In genomic region chr6:99610454-99611427, GRCm38 (mm10) we compare ENCODE assay signal across 10 mouse cellular contexts. TPM values are rescaled to one million over a fixed set of nuclear protein-coding genes. Genes with fewer than 3 reads are reported as not detected.
A peak's percentile ranks its signal among the peaks of the same experiment; 100 is the strongest.
DNase-seq lines count a peak whose midpoint lies in the region; ATAC-seq lines count a peak whose summit lies in the region.
"Had no signal": no experiment of that assay in that cellular context is flagged by ENCODE, and none has a peak within 500 bp of the region (broad histone marks: within the 10 kb centered on the region; RNA-seq: fewer than 3 reads in every experiment).

No protein-coding gene starts in this region.

- no peak for ATAC-seq in heart, embryonic 12.5 days (ENCODE audit: insufficient number of reproducible peaks, low FRiP score)
- peak; percentile 56; the same call in 1 of the 2 replicates for ATAC-seq in lung, embryonic 16.5 days (ENCODE audit: low read depth)
- ATAC-seq in erythroid progenitor cell, adult 5-6 weeks (replicated peaks; ENCODE audit: low FRiP score, poor library complexity, severe bottlenecking): no peak
- ATAC-seq: inflammation-experienced regulatory T-cells, adult 6 months had no signal

- peaks cover 26% of the 10 kb centered on the region for H3K4me1 ChIP-seq in heart, embryonic 12.5 days (replicated peaks)
- peaks cover 9% of the 10 kb centered on the region for H3K4me1 ChIP-seq in lung, embryonic 16.5 days (replicated peaks; ENCODE audit: control insufficient read depth, insufficient read depth, low read length)
- H3K4me1 ChIP-seq: megakaryocyte, embryonic 14.5 days had no signal

- no peak overlapping the region for H3K27ac ChIP-seq in heart, embryonic 12.5 days (ENCODE audit: poor library complexity, severe bottlenecking)
- H3K27ac ChIP-seq in lung, embryonic 16.5 days (ENCODE audit: low read length): no peak overlapping the region

- no peaks in the 10 kb centered on the region for H3K36me3 ChIP-seq in heart, embryonic 12.5 days
- H3K36me3 ChIP-seq in lung, embryonic 16.5 days (ENCODE audit: control insufficient read depth, insufficient read depth, low read length): no peaks in the 10 kb centered on the region

- H3K27me3 ChIP-seq in heart, embryonic 12.5 days (replicated peaks): 0 out of 2 replicates have a peak, but pooled peaks cover 8% of the 10 kb centered on the region
- no peaks in the 10 kb centered on the region for H3K27me3 ChIP-seq in lung, embryonic 16.5 days (ENCODE audit: control insufficient read depth, insufficient read depth, low read depth, low read length)

- H3K4me2 ChIP-seq in heart, embryonic 12.5 days: peak overlapping the region; percentile 34
- peak overlapping the region; percentile 4 for H3K4me2 ChIP-seq in lung, embryonic 16.5 days (ENCODE audit: low read depth, low read length)

- peak; percentile 34 to 35 for DNase-seq in spleen, postnatal 36 days (ENCODE audit: low spot score in 2 of 2)
- DNase-seq in spleen, postnatal 10 days (ENCODE audit: low spot score in 2 of 2): no peak
- DNase-seq in thymus, postnatal 36 days: peak; percentile 38 to 48
- no peak for DNase-seq in adrenal gland, postnatal 4 days (ENCODE audit: low spot score in 2 of 2)
- no peak for DNase-seq in cerebellum, postnatal 25 days

- 45% methylated on average over 14 of the region's 14 CpGs for WGBS in heart, embryonic 12.5 days
- 23% methylated on average over 14 of the region's 14 CpGs for WGBS in lung, embryonic 16.5 days

- no peak overlapping the region for H3K4me3 ChIP-seq in heart, embryonic 12.5 days
- no peak overlapping the region for H3K4me3 ChIP-seq in lung, embryonic 16.5 days (ENCODE audit: low read length)
- H3K4me3 ChIP-seq: megakaryocyte, embryonic 14.5 days had no signal

- H3K9me3 ChIP-seq in heart, embryonic 12.5 days (replicated peaks): no peaks in the 10 kb centered on the region
- no peaks in the 10 kb centered on the region for H3K9me3 ChIP-seq in lung, embryonic 16.5 days (ENCODE audit: control insufficient read depth, low read length)
- H3K9me3 ChIP-seq: megakaryocyte, embryonic 14.5 days had no signal

- no peak overlapping the region for H3K9ac ChIP-seq in heart, embryonic 12.5 days
- H3K9ac ChIP-seq in lung, embryonic 16.5 days (ENCODE audit: low read length): no peak overlapping the region

RNA-seq across cellular contexts. Expression of gene Eif4e3, which starts 55.8 kb away (rescaled TPM):
- 5.6 and 5.7 TPM in 2 replicates for polyA plus RNA-seq in heart, embryonic 12.5 days (2016; fragmentation: Nextera tagmentation; extraction: Ambion mirVana)
- polyA plus RNA-seq in lung, embryonic 16.5 days (2015; fragmentation: Nextera tagmentation; extraction: Ambion mirVana): 26.1 and 26.3 TPM in 2 replicates
- 10 to 100 TPM; 13.6 to 15.4 TPM for total RNA-seq in adrenal gland, postnatal 4 days (2021)
- 8.8 and 11.5 TPM in 2 replicates for total RNA-seq in erythroid progenitor cell, adult 5-6 weeks (2015; ENCODE audit: low replicate concordance)
- total RNA-seq in erythroid progenitor cell, adult 5-6 weeks (2017; ENCODE audit: low replicate concordance): 2.7 and 5.3 TPM in 2 replicates

RNA-seq across cellular contexts. Expression of gene Gm20696, which starts 55.9 kb away (rescaled TPM):
- 2.6 and 2.7 TPM in 2 replicates for polyA plus RNA-seq in heart, embryonic 12.5 days (2016; fragmentation: Nextera tagmentation; extraction: Ambion mirVana)
- 2.3 and 2.5 TPM in 2 replicates for polyA plus RNA-seq in lung, embryonic 16.5 days (2015; fragmentation: Nextera tagmentation; extraction: Ambion mirVana)
- 1 to 10 TPM; 6.2 to 6.8 TPM for total RNA-seq in adrenal gland, postnatal 4 days (2021)
- total RNA-seq in erythroid progenitor cell, adult 5-6 weeks (2015; ENCODE audit: low replicate concordance): 5.0 and 9.0 TPM in 2 replicates
- 2.7 and 2.9 TPM in 2 replicates for total RNA-seq in erythroid progenitor cell, adult 5-6 weeks (2017; ENCODE audit: low replicate concordance)

Comparison
In these comparisons a context has a peak if more than half of its experiments do, and no peak if none do; other contexts are left out.
1. DNase-seq: peak in spleen, postnatal 36 days (2 of 2) and thymus, postnatal 36 days (2 of 2); none in spleen, postnatal 10 days (0 of 2), adrenal gland, postnatal 4 days (0 of 2) and cerebellum, postnatal 25 days (0 of 2).